Mouse (Mus musculus) CH12.LX (cell line): Measurements from ENCODE around the gene Pdgfa. TPM values are rescaled to one million over a fixed set of nuclear protein-coding genes. Genes with fewer than 3 reads are reported as not detected.

Source experiments
- DNase-seq: peaks from one replicate; pipeline ENCODE4 v3.0.0-alpha.2; 2013; ENCODE audit errors: extremely low read depth
- H3K27ac ChIP-seq: 2 replicates; pipeline ENCODE4 v1.5.1; 2012; ENCODE audit warnings: low read depth, mild to moderate bottlenecking, control low read depth, moderate library complexity; ENCODE audit not compliant: insufficient read depth
- H3K27me3 ChIP-seq: replicated peaks from 2 replicates; pipeline ENCODE3; 2012; ENCODE audit warnings: inconsistent platforms
- H3K36me3 ChIP-seq, 2 experiments: replicated peaks in 1 of 2; 2 replicates each; pipeline versions ENCODE3 to v1.6.1; 2012; ENCODE audit warnings: inconsistent platforms in 1 of 2, low read length in 1 of 2, mild to moderate bottlenecking in 1 of 2, mixed read lengths in 1 of 2, moderate library complexity in 1 of 2; ENCODE audit not compliant: control insufficient read depth in 1 of 2, insufficient read depth in 1 of 2
- H3K4me1 ChIP-seq, 2 experiments: 2 replicates each; pipeline ENCODE4 v1.6.1; 2012; ENCODE audit warnings: inconsistent platforms in 1 of 2, moderate library complexity in 1 of 2; ENCODE audit not compliant: insufficient read depth in 2 of 2, control insufficient read depth in 1 of 2
- H3K4me2 ChIP-seq: 2 replicates; pipeline ENCODE4 v1.6.1; 2012; ENCODE audit warnings: low read depth, mild to moderate bottlenecking, control low read depth; ENCODE audit not compliant: poor library complexity, insufficient read depth, severe bottlenecking
- H3K4me3 ChIP-seq, 3 experiments: fragments of 150-350 bp in 1 of 3; sonication (generic) in 1 of 3; replicated peaks in 1 of 3; 2 replicates each; pipeline versions ENCODE3 to v1.5.1; 2011 to 2012; ENCODE audit warnings: low read depth in 2 of 3, low read length in 2 of 3, mild to moderate bottlenecking in 2 of 3, moderate library complexity in 2 of 3, control low read depth in 1 of 3, improper control_type of control experiment in 1 of 3, inconsistent platforms in 1 of 3, mixed read lengths in 1 of 3; ENCODE audit not compliant: poor library complexity in 1 of 3
- H3K79me2 ChIP-seq: replicated peaks from 2 replicates; pipeline ENCODE4 v1.6.1; 2012; ENCODE audit warnings: mild to moderate bottlenecking, moderate library complexity; ENCODE audit not compliant: control insufficient read depth, poor library complexity, insufficient read depth, severe bottlenecking; ENCODE audit errors: extremely low read depth
- H3K9ac ChIP-seq: 2 replicates; pipeline ENCODE4 v1.6.1; 2012; ENCODE audit warnings: low read depth, mild to moderate bottlenecking, control low read depth, moderate library complexity; ENCODE audit not compliant: insufficient read depth
- H3K9me3 ChIP-seq: replicated peaks from 2 replicates; pipeline ENCODE3; 2012; ENCODE audit warnings: low read length, inconsistent platforms, mixed read lengths
- CHD2 ChIP-seq: IDR thresholded peaks from 2 replicates; pipeline ENCODE4 v1.6.1; 2011; ENCODE audit warnings: low read length, improper control_type of control experiment
- CTCF ChIP-seq, 2 experiments: IDR thresholded peaks in 1 of 2; conservative IDR thresholded peaks in 1 of 2; 2 replicates each; pipeline ENCODE4 v1.5.1; 2011 to 2012; ENCODE audit warnings: low read depth in 2 of 2, low read length in 2 of 2, improper control_type of control experiment in 1 of 2, inconsistent platforms in 1 of 2, mild to moderate bottlenecking in 1 of 2, moderate library complexity in 1 of 2
- ETS1 ChIP-seq: conservative IDR thresholded peaks from 2 replicates; pipeline ENCODE4 v1.6.1; 2012; ENCODE audit warnings: low read depth, mild to moderate bottlenecking, inconsistent platforms, low read length, improper control_type of control experiment, moderate library complexity
- GABPA ChIP-seq: IDR thresholded peaks from 2 replicates; pipeline ENCODE4 v1.6.1; 2012; ENCODE audit warnings: low read depth, low read length, improper control_type of control experiment, inconsistent platforms; ENCODE audit not compliant: insufficient replicate concordance
- IRF4 ChIP-seq: IDR thresholded peaks from 2 replicates; pipeline ENCODE4 v1.6.1; 2014; ENCODE audit warnings: low read depth, mild to moderate bottlenecking, inconsistent platforms, low read length, improper control_type of control experiment
- JUN ChIP-seq: IDR thresholded peaks from 2 replicates; pipeline ENCODE4 v1.6.1; 2011; ENCODE audit warnings: low read depth, mild to moderate bottlenecking, low read length, improper control_type of control experiment, moderate library complexity; ENCODE audit not compliant: insufficient read depth
- JUND ChIP-seq: conservative IDR thresholded peaks from 2 replicates; pipeline ENCODE4 v1.6.1; 2011; ENCODE audit warnings: low read depth, low read length, improper control_type of control experiment
- KAT2A ChIP-seq: IDR thresholded peaks from 2 replicates; pipeline ENCODE4 v1.6.1; 2012; ENCODE audit warnings: low read length, improper control_type of control experiment, inconsistent platforms; ENCODE audit not compliant: insufficient replicate concordance
- MAFK ChIP-seq: IDR thresholded peaks from 2 replicates; pipeline ENCODE4 v1.6.1; 2011; ENCODE audit warnings: low read length, improper control_type of control experiment; ENCODE audit not compliant: insufficient replicate concordance
- MAX ChIP-seq: IDR thresholded peaks from 2 replicates; pipeline ENCODE4 v1.6.1; 2011; ENCODE audit warnings: low read length, improper control_type of control experiment
- MEF2A ChIP-seq: IDR thresholded peaks from 2 replicates; pipeline ENCODE4 v1.6.1; 2014; ENCODE audit warnings: low read depth, mild to moderate bottlenecking, inconsistent platforms, low read length, improper control_type of control experiment, borderline replicate concordance
- MXI1 ChIP-seq: IDR thresholded peaks from 2 replicates; pipeline ENCODE4 v1.6.1; 2011; ENCODE audit warnings: mild to moderate bottlenecking, low read depth, low read length, improper control_type of control experiment
- MYC ChIP-seq: IDR thresholded peaks from 2 replicates; pipeline ENCODE4 v1.6.1; 2011; ENCODE audit warnings: low read depth, mild to moderate bottlenecking, improper control_type of control experiment, low read length
- NELFE ChIP-seq: IDR thresholded peaks from 2 replicates; pipeline ENCODE4 v1.6.1; 2011; ENCODE audit warnings: low read depth, low read length, improper control_type of control experiment
- NRF1 ChIP-seq: IDR thresholded peaks from 2 replicates; pipeline ENCODE4 v1.6.1; 2014; ENCODE audit warnings: low read depth, mild to moderate bottlenecking, inconsistent platforms, low read length, improper control_type of control experiment, moderate library complexity
- PAX5 ChIP-seq: IDR thresholded peaks from 2 replicates; pipeline ENCODE4 v1.6.1; 2012; ENCODE audit warnings: low read length, inconsistent platforms, mixed read lengths
- POLR2AphosphoS2 ChIP-seq: IDR thresholded peaks from 2 replicates; pipeline ENCODE4 v1.6.1; 2011; ENCODE audit warnings: low read depth, low read length, improper control_type of control experiment
- RAD21 ChIP-seq: IDR thresholded peaks from 2 replicates; pipeline ENCODE4 v1.6.1; 2011; ENCODE audit warnings: low read depth, mild to moderate bottlenecking, low read length, improper control_type of control experiment, moderate library complexity
- RCOR1 ChIP-seq: conservative IDR thresholded peaks from 2 replicates; pipeline ENCODE4 v1.6.1; 2012; ENCODE audit warnings: low read depth, mild to moderate bottlenecking, inconsistent platforms, low read length, improper control_type of control experiment
- SIN3A ChIP-seq: IDR thresholded peaks from 2 replicates; pipeline ENCODE4 v1.6.1; 2012; ENCODE audit warnings: low read length, improper control_type of control experiment, inconsistent platforms
- SMC3 ChIP-seq: IDR thresholded peaks from 2 replicates; pipeline ENCODE4 v1.6.1; 2011; ENCODE audit warnings: low read depth, low read length, improper control_type of control experiment
- TCF12 ChIP-seq: IDR thresholded peaks from 2 replicates; pipeline ENCODE4 v1.6.1; 2014; ENCODE audit warnings: low read depth, mild to moderate bottlenecking, inconsistent platforms, low read length, improper control_type of control experiment
- UBTF ChIP-seq: IDR thresholded peaks from 2 replicates; pipeline ENCODE4 v1.6.1; 2012; ENCODE audit warnings: low read depth, mild to moderate bottlenecking, inconsistent platforms, low read length, improper control_type of control experiment, moderate library complexity
- USF1 ChIP-seq: IDR thresholded peaks from 2 replicates; pipeline ENCODE4 v1.6.1; 2014; ENCODE audit warnings: low read depth, mild to moderate bottlenecking, inconsistent platforms, low read length, improper control_type of control experiment
- ZC3H11A ChIP-seq: IDR thresholded peaks from 2 replicates; pipeline ENCODE4 v1.6.1; 2012; ENCODE audit warnings: low read depth, mild to moderate bottlenecking, inconsistent platforms, low read length, improper control_type of control experiment
- ZKSCAN1 ChIP-seq: IDR thresholded peaks from 2 replicates; pipeline ENCODE4 v1.6.1; 2012; ENCODE audit warnings: low read depth, inconsistent platforms, low read length, improper control_type of control experiment, borderline replicate concordance
- ZNF384 ChIP-seq: IDR thresholded peaks from 2 replicates; pipeline ENCODE4 v1.6.1; 2012; ENCODE audit warnings: low read depth, low read length, improper control_type of control experiment, inconsistent platforms
- dilution Hi-C: fragments of 300-500 bp; cut with MboI; formaldehyde crosslinking; loops from 2 replicates; pipeline ENCODE4 v1.14.3; 2020; ENCODE audit warnings: low sequenced_read_pairs; ENCODE audit not compliant: extremely low pct_unique_long_range_greater_than_20kb, extremely low pct_ligation_motif_present
- in situ Hi-C: fragments of 300-500 bp; cut with MboI; formaldehyde crosslinking; loops from 3 replicates; pipeline ENCODE4 v1.14.3; 2019; ENCODE audit warnings: low sequenced_read_pairs, low pct_ligation_motif_present, low pct_unique_long_range_greater_than_20kb, mixed read lengths
- polyA plus RNA-seq: library from polyadenylated mRNA; unstranded; fragments of >175 nt; gene quantifications from 2 replicates; pipeline ENCODE4 v1.2.1, GENCODE M21; 2012; ENCODE audit warnings: low read depth; ENCODE audit not compliant: insufficient read length
- total RNA-seq, 2 experiments: library from RNA; depleted of rRNA; stranded (reverse); fragments of 300-350 nt in 1 of 2; fragments of >200 nt in 1 of 2; gene quantifications; 2 replicates each; pipeline ENCODE4 v1.2.3; 2012 to 2014

Gene Pdgfa
- total and polyA plus RNA-seq, 3 experiments: 26.5 to 30.7 (median 27.5) TPM

DNA sequence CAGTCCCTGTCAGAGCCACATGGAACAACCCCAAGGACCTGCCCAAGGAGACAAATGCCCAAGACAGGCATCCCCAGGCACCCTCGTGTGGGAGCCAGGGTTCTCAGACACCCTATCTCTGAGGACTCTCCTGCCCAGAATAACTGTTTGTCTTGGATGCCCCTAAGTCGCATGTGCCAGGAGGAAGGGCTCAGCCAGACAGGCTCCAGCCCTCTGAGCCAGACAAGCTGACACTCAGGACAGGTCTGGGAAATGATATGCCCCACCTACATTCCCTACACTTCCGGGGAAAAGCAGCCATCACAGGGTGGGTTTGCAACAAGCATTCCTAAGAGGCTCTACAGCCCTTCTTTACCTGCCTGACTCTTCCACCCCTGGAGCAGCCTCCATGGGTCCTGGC, 19.4 kb downstream of the Pdgfa start:
- no peak for DNase-seq
- H3K27ac ChIP-seq: no peak overlapping the region
- H3K4me3 ChIP-seq: no peak overlapping the region
- no peaks in the 10 kb centered on the region for H3K27me3 ChIP-seq
- H3K36me3 ChIP-seq: peaks cover 45 to 79% of the 10 kb centered on the region in 2 experiments
- H3K9me3 ChIP-seq: no peaks in the 10 kb centered on the region
- no peaks in the 10 kb centered on the region for H3K79me2 ChIP-seq
- dilution Hi-C loops: no loop called here
- in situ Hi-C loops: no loop called here
- H3K9ac ChIP-seq: no peak overlapping the region
- H3K4me1 ChIP-seq: peaks cover 25 to 51% of the 10 kb centered on the region in 2 experiments
- TF ChIP-seq USF1: no peak
- TF ChIP-seq CTCF (conservative IDR thresholded peaks at IDR 0.05 in 1 of 2, IDR thresholded peaks at IDR 0.05 in 1 of 2; ENCODE audit: low read depth in 2 of 2, low read length in 2 of 2): no peak
- TF ChIP-seq GABPA: no peak
- no peak for TF ChIP-seq MXI1
- no peak for TF ChIP-seq JUND
- no peak for TF ChIP-seq ZNF384
- TF ChIP-seq KAT2A: no peak
- no peak for TF ChIP-seq UBTF
- no peak for TF ChIP-seq ZC3H11A
- no peak for TF ChIP-seq MYC
- no peak overlapping the region for H3K4me2 ChIP-seq

DNA sequence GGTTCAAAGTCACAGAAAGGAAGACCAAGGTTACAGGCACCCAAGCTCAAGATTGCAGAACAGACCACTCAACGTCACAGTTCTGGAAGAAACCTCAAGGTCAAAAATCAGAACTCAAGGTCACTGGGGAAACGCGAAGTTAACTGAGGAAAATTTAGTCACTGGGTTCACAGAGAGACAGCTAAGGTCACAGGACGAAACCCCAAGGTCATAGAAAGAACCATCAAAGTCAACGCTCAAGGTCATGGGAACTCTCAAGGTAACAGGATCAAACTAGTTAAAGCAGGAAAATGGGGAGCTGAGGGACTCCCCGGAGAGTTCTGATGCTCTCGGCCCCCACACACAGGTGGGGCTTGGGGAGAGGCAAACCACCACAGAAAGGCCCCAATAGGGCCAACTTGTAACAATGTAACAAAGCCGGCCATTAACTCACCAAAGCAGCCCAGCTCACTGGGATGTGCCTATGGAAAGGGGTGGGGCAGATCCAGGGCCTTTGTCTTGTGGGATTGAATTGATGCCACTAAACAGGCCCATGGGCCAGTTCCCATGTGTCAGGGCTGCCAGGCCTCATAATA, 22.2 kb downstream of the Pdgfa start:
- no peak for TF ChIP-seq SMC3
- TF ChIP-seq RCOR1: no peak
- TF ChIP-seq POLR2AphosphoS2: no peak
- no peak for TF ChIP-seq RAD21
- no peak for TF ChIP-seq MEF2A
- no peak for TF ChIP-seq MAFK
- no peak for TF ChIP-seq ZKSCAN1
- no peak for TF ChIP-seq MXI1
- TF ChIP-seq PAX5: no peak
- TF ChIP-seq NRF1: no peak
- no peak for TF ChIP-seq CHD2
- TF ChIP-seq NELFE: no peak
- no peak for TF ChIP-seq UBTF
- TF ChIP-seq MAX: no peak
- no peak for TF ChIP-seq JUND
- TF ChIP-seq TCF12: no peak
- TF ChIP-seq JUN: no peak
- no peak for TF ChIP-seq IRF4
- TF ChIP-seq SIN3A: no peak
- TF ChIP-seq ETS1: no peak
- TF ChIP-seq, all 38 proteins: peak for 0
- Histone ChIP-seq H3K79me2 (no peaks in the 10 kb centered on the region), H3K9ac (no peak overlapping the region), H3K27ac (0 out of 2 replicates have a peak overlapping the region, but pooled peaks have one; percentile 20), H3K4me3 (no peak overlapping the region), H3K4me2 (no peak overlapping the region), H3K9me3 (no peaks in the 10 kb centered on the region), H3K4me1 (peaks cover 45 to 70% of the 10 kb centered on the region in 2 experiments), H3K27me3 (no peaks in the 10 kb centered on the region), H3K36me3 (peaks cover 29 to 52% of the 10 kb centered on the region in 2 experiments)
- in situ Hi-C loops (no loop called here), dilution Hi-C loops (no loop called here)
- DNase-seq: no peak
